Mouse (Mus musculus) liver, embryonic 14.5 days (tissue): ENCODE measurements around the gene Nr5a2.

Source experiments
- CTCF ChIP-seq: IDR thresholded peaks from 2 replicates; pipeline ENCODE4 v1.5.1; 2016; ENCODE audit warnings: antibody characterized with exemption, low read depth, control low read depth
- EP300 ChIP-seq: IDR thresholded peaks from 2 replicates; pipeline ENCODE4 v1.6.1; 2016; ENCODE audit warnings: antibody characterized with exemption, low read depth

- TF ChIP-seq CTCF (no peak), EP300 (no peak)
These were observed 42.9 kb upstream of the Nr5a2 start for GRCm38 (mm10) chr1:137003144-137003543.
